Mouse (Mus musculus): ENCODE measurements around the gene Znrd1.

- TF ChIP-seq CTCF (IDR thresholded peaks at IDR 0.05 in 2 of 3, conservative IDR thresholded peaks at IDR 0.05 in 1 of 3; ENCODE audit: control insufficient read depth in 1 of 3, insufficient read depth in 1 of 3, low read depth in 2 of 3, low read length in 3 of 3, poor library complexity in 1 of 3, severe bottlenecking in 1 of 3) (no peak), USF2 (IDR thresholded peaks at IDR 0.05; ENCODE audit: borderline replicate concordance in 1 of 2, insufficient read depth in 1 of 2, low read depth in 1 of 2, low read length in 2 of 2) (no peak), POLR2A (IDR thresholded peaks at IDR 0.05; ENCODE audit: control insufficient read depth in 1 of 2, insufficient read depth in 1 of 2, low read depth in 1 of 2, low read length in 2 of 2, poor library complexity in 1 of 2) (no peak)
Observed at GRCm38 (mm10) chr17:36981221-36981813, 23.0 kb upstream of the Znrd1 start, which contains the start of gene 2410137M14Rik.
